Mouse (Mus musculus) liver, postnatal 0 days (tissue): ENCODE results near the gene Vmn2r35. TPM values are rescaled to one million over a fixed set of nuclear protein-coding genes. Genes with fewer than 3 reads are reported as not detected.
"Not testable (repeated sequence)": the region's sequence is repeated elsewhere in the genome, so short reads cannot be mapped to it uniquely, and the experiment has no call there.

ENCODE experiments used
- ATAC-seq: fragments of 200-750 bp; cut with Nextera tagmentation; 2 replicates; pipeline ENCODE4 v1.8.0; 2017; ENCODE audit warnings: mild to moderate bottlenecking, moderate library complexity
- DNase-seq: peaks from one replicate; pipeline ENCODE4 v3.0.0-alpha.2; 2016
- H3K27ac ChIP-seq: fragments of 300-500 bp; sonication (generic); 2 replicates; pipeline ENCODE4 v1.5.1; 2014; ENCODE audit warnings: antibody characterized with exemption, moderate library complexity, mild to moderate bottlenecking, low read depth
- H3K27me3 ChIP-seq: fragments of 300-500 bp; sonication (generic); 2 replicates; pipeline ENCODE4 v1.6.1; 2014; ENCODE audit warnings: low read length, control low read depth, mixed read lengths; ENCODE audit not compliant: insufficient read depth
- H3K36me3 ChIP-seq: fragments of 300-500 bp; sonication (generic); replicated peaks from 2 replicates; pipeline ENCODE4 v1.6.1; 2014; ENCODE audit warnings: mild to moderate bottlenecking, control low read depth, low read length, moderate library complexity, mixed read lengths; ENCODE audit not compliant: insufficient read depth
- H3K4me1 ChIP-seq: fragments of 300-500 bp; sonication (generic); 2 replicates; pipeline ENCODE4 v1.6.1; 2014; ENCODE audit warnings: antibody characterized with exemption, mild to moderate bottlenecking, control low read depth; ENCODE audit not compliant: insufficient read depth
- H3K4me2 ChIP-seq: fragments of 300-500 bp; sonication (generic); 2 replicates; pipeline ENCODE4 v1.6.1; 2014; ENCODE audit warnings: low read depth, mild to moderate bottlenecking, low read length, moderate library complexity, mixed read lengths
- H3K4me3 ChIP-seq: fragments of 300-500 bp; sonication (generic); 2 replicates; pipeline ENCODE4 v1.5.1; 2014; ENCODE audit warnings: low read depth, low read length
- H3K9ac ChIP-seq: fragments of 300-500 bp; sonication (generic); replicated peaks from 2 replicates; pipeline ENCODE4 v1.6.1; 2014; ENCODE audit warnings: mild to moderate bottlenecking, moderate library complexity
- H3K9me3 ChIP-seq: fragments of 300-500 bp; sonication (generic); 2 replicates; pipeline ENCODE4 v1.6.1; 2016; ENCODE audit warnings: mild to moderate bottlenecking, control low read depth, low read length, mixed read lengths
- WGBS: fragments of 180-500 bp; shearing (Covaris S2); extraction: QIAGEN DNeasy Blood & Tissue Kit; methylation state at CpG from one replicate; pipeline ENCODE4 v1.1.7; 2014; ENCODE audit not compliant: insufficient replicate concordance; 5-methylcytosine and 5-hydroxymethylcytosine counted together
- polyA plus RNA-seq: library from polyadenylated mRNA; unstranded; fragments of >200 nt; fragmentation: Nextera tagmentation; extraction: Ambion mirVana; gene quantifications from 2 replicates; pipeline ENCODE4 v1.2.1, GENCODE M21; 2015

The Vmn2r35 gene
- not detected in 2 replicates for polyA plus RNA-seq

DNA sequence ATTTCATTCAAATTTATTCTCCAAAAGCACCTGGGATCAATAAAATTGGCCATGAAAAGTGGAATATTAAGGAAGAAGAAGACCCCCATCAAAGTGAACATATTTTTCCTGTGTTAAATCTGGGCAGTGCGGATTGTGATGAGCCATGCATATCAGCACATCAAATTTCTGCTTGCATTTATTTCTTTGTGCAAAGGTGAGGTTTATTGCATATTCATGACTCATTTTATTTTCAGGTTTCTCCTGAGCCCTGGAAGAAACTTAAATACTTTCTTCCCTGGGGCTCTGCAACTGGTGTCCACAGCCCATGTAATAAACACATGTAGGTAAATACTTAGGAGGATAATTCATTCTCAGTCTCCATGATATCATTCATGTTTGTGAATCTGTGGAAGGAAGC is at the start of gene Vmn2r35:
Vmn2r35 (minus strand) TSS at position 101 of the 400 bp plus-strand sequence.
- no CpG with 5 or more reads among the region's 1 CpGs for WGBS
- not testable (repeated sequence) for ATAC-seq, DNase-seq, H3K27me3 ChIP-seq, H3K4me2 ChIP-seq, H3K36me3 ChIP-seq, H3K4me3 ChIP-seq, H3K9me3 ChIP-seq, H3K9ac ChIP-seq, H3K4me1 ChIP-seq, H3K27ac ChIP-seq

DNA sequence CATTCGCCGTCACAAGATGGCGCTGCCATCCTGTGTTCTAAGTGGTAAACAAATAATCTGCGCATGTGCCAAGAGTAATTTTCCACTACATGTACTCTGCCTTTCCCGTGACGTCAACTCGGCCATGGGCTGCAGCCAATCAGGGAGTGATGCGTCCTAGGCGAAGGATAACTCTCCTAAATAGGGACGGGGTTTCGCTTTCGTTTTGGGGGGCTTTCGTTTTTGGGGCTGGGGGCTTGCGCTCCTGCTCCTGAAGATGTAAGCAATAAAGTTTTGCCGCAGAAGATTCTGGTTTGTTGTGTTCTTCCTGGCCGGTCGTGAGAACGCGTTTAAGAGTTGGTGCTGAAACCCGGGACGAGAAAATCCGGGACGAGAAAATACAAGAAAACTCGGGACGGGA is 25.5 kb downstream of the Vmn2r35 start:
- DNase-seq, H3K36me3 ChIP-seq, H3K27me3 ChIP-seq, H3K4me3 ChIP-seq, ATAC-seq, H3K4me1 ChIP-seq, H3K4me2 ChIP-seq, H3K27ac ChIP-seq, H3K9me3 ChIP-seq, H3K9ac ChIP-seq: not testable (repeated sequence)
- WGBS: no CpG with 5 or more reads among the region's 25 CpGs

Other genes starting within 250 kb of the Vmn2r35 start
- gene Vmn2r34, start 130.4 kb downstream of the Vmn2r35 start, polyA plus RNA-seq: not detected in 2 replicates
- gene Vmn2r36, start 82.6 kb upstream of the Vmn2r35 start, polyA plus RNA-seq: not detected in 2 replicates